Mouse (Mus musculus) kidney, adult 2 months (tissue): ENCODE results near the gene Phgr1.

Experiments
- CTCF ChIP-seq: fragments of 200-500 bp; conservative IDR thresholded peaks from 2 replicates; pipeline ENCODE4 v1.5.1; 2011; ENCODE audit warnings: low read depth, mild to moderate bottlenecking, control low read depth, low read length, moderate library complexity, mixed read lengths; ENCODE audit not compliant: insufficient read depth, insufficient read length
- POLR2A ChIP-seq: fragments of 200-500 bp; IDR thresholded peaks from one replicate; pipeline ENCODE4 v1.6.1; 2011; ENCODE audit warnings: low read depth, low read length, control low read depth

GRCm38 (mm10) chr2:118728337-118728736, 44.2 kb upstream of the Phgr1 start, which contains the start of gene Plcb2:
- TF ChIP-seq CTCF = no peak
- TF ChIP-seq POLR2A = no peak
